Mouse (Mus musculus) right cerebral cortex, postnatal 25 days (tissue): ENCODE data around the gene Dync1li1.
A peak's percentile ranks its signal among the peaks of the same experiment; 100 is the strongest.
"Not testable (repeated sequence)": the region's sequence is repeated elsewhere in the genome, so short reads cannot be mapped to it uniquely, and the experiment has no call there.

Experiments used
- DNase-seq: peaks from one replicate; pipeline ENCODE4 v3.0.0; 2022

Dync1li1 gene

GRCm38 (mm10) chr9:114678576-114678975 is 10.0 kb upstream of the Dync1li1 start:
- no peak for DNase-seq

- no peak for DNase-seq
Observed at GRCm38 (mm10) chr9:114679944-114680343, 8.6 kb upstream of the Dync1li1 start.

GRCm38 (mm10) chr9:114680531-114680930 is 8.1 kb upstream of the Dync1li1 start:
- no peak for DNase-seq

- no peak for DNase-seq
Observed at GRCm38 (mm10) chr9:114682193-114682592, 6.4 kb upstream of the Dync1li1 start.

- DNase-seq: no peak
Observed at GRCm38 (mm10) chr9:114686245-114686644, 2.3 kb upstream of the Dync1li1 start.

GRCm38 (mm10) chr9:114687639-114688038 is 951 bp upstream of the Dync1li1 start:
- DNase-seq: no peak

GRCm38 (mm10) chr9:114688953-114689407 is 390 bp downstream of the Dync1li1 start:
- DNase-seq: no peak

- DNase-seq: no peak
Observed at GRCm38 (mm10) chr9:114690119-114690601, 1.6 kb downstream of the Dync1li1 start.

GRCm38 (mm10) chr9:114691112-114691511 is 2.5 kb downstream of the Dync1li1 start:
- DNase-seq: no peak

- DNase-seq: not testable (repeated sequence)
Observed at GRCm38 (mm10) chr9:114695662-114696061, 7.1 kb downstream of the Dync1li1 start.

GRCm38 (mm10) chr9:114697072-114697471 is 8.5 kb downstream of the Dync1li1 start:
- DNase-seq: peak; percentile 11

GRCm38 (mm10) chr9:114697926-114698325 is 9.3 kb downstream of the Dync1li1 start:
- no peak for DNase-seq

- DNase-seq: no peak
Observed at GRCm38 (mm10) chr9:114699262-114699661, 10.7 kb downstream of the Dync1li1 start.

- DNase-seq: no peak
Observed at GRCm38 (mm10) chr9:114699882-114700665, 11.5 kb downstream of the Dync1li1 start.

- DNase-seq: no peak
Observed at GRCm38 (mm10) chr9:114701031-114701430, 12.4 kb downstream of the Dync1li1 start.

GRCm38 (mm10) chr9:114701921-114702320 is 13.3 kb downstream of the Dync1li1 start:
- DNase-seq: no peak

- no peak for DNase-seq
Observed at GRCm38 (mm10) chr9:114707805-114708204, 19.2 kb downstream of the Dync1li1 start.

GRCm38 (mm10) chr9:114710345-114710744 is 21.8 kb downstream of the Dync1li1 start:
- no peak for DNase-seq

GRCm38 (mm10) chr9:114713481-114713880 is 24.9 kb downstream of the Dync1li1 start:
- DNase-seq: no peak

- no peak for DNase-seq
Observed at GRCm38 (mm10) chr9:114716677-114717331, 28.2 kb downstream of the Dync1li1 start.

- no peak for DNase-seq
Observed at GRCm38 (mm10) chr9:114727315-114727714, 38.7 kb downstream of the Dync1li1 start.

- not testable (repeated sequence) for DNase-seq
Observed at GRCm38 (mm10) chr9:114728432-114728831, 39.8 kb downstream of the Dync1li1 start.

- DNase-seq: no peak
Observed at GRCm38 (mm10) chr9:114729911-114730805, 41.6 kb downstream of the Dync1li1 start.
